Mouse (Mus musculus): ENCODE data around the gene Vps52.
"Not testable (repeated sequence)": the region's sequence is repeated elsewhere in the genome, so short reads cannot be mapped to it uniquely, and the experiment has no call there.

The Vps52 gene

GRCm38 (mm10) chr17:33943454-33943853 is 12.2 kb upstream of the Vps52 start:
- DNase-seq: no peak

GRCm38 (mm10) chr17:33947430-33948089 is 8.1 kb upstream of the Vps52 start:
- DNase-seq: no peak

GRCm38 (mm10) chr17:33948090-33948904 is 7.3 kb upstream of the Vps52 start:
- DNase-seq: no peak

- no peak for DNase-seq
Observed at GRCm38 (mm10) chr17:33948905-33949537, 6.6 kb upstream of the Vps52 start.

GRCm38 (mm10) chr17:33950131-33950625 is 5.4 kb upstream of the Vps52 start:
- DNase-seq: no peak

GRCm38 (mm10) chr17:33951021-33951946 is 4.3 kb upstream of the Vps52 start, which contains the start of gene B3galt4:
Gene B3galt4, minus strand, starts transcription at chr17:33951488.
- DNase-seq: peak; percentile 87

GRCm38 (mm10) chr17:33952015-33952414 is 3.6 kb upstream of the Vps52 start:
- not testable (repeated sequence) for DNase-seq

GRCm38 (mm10) chr17:33952879-33953278 is 2.7 kb upstream of the Vps52 start:
- DNase-seq: no peak

- no peak for DNase-seq
Observed at GRCm38 (mm10) chr17:33953310-33953709, 2.3 kb upstream of the Vps52 start.

- DNase-seq: no peak
Observed at GRCm38 (mm10) chr17:33953961-33954565, 1.5 kb upstream of the Vps52 start.

- no peak for DNase-seq
Observed at GRCm38 (mm10) chr17:33954646-33955554, 712 bp upstream of the Vps52 start.

GRCm38 (mm10) chr17:33956336-33956735 is 724 bp downstream of the Vps52 start:
- no peak for DNase-seq

GRCm38 (mm10) chr17:33957493-33957892 is 1.9 kb downstream of the Vps52 start:
- no peak for DNase-seq

- DNase-seq: no peak
Observed at GRCm38 (mm10) chr17:33958451-33958850, 2.8 kb downstream of the Vps52 start.

- no peak for DNase-seq
Observed at GRCm38 (mm10) chr17:33959135-33959534, 3.5 kb downstream of the Vps52 start.

- no peak for DNase-seq
Observed at GRCm38 (mm10) chr17:33959948-33960347, 4.3 kb downstream of the Vps52 start.

- DNase-seq: no peak
Observed at GRCm38 (mm10) chr17:33962876-33963275, 7.3 kb downstream of the Vps52 start.

GRCm38 (mm10) chr17:33965082-33965845 is 9.7 kb downstream of the Vps52 start:
- DNase-seq: no peak

GRCm38 (mm10) chr17:33965846-33966550 is 10.4 kb downstream of the Vps52 start:
- no peak for DNase-seq
